Mouse (Mus musculus) midbrain, embryonic 14.5 days (tissue): ENCODE data around the gene Trhr2. TPM values are rescaled to one million over a fixed set of nuclear protein-coding genes. Genes with fewer than 3 reads are reported as not detected.
A peak's percentile ranks its signal among the peaks of the same experiment; 100 is the strongest.

Source experiments
- ATAC-seq: fragments of 200-750 bp; cut with Nextera tagmentation; 2 replicates; pipeline ENCODE4 v1.8.0; 2017; ENCODE audit warnings: moderate number of reproducible peaks, moderate library complexity; ENCODE audit not compliant: low FRiP score, low TSS enrichment
- DNase-seq: peaks from one replicate; pipeline ENCODE4 v3.0.0-alpha.2; 2015
- H3K27ac ChIP-seq: fragments of 300-500 bp; sonication (generic); replicated peaks from 2 replicates; pipeline ENCODE4 v1.5.1; 2014; ENCODE audit warnings: mild to moderate bottlenecking, low read depth, low read length, moderate library complexity
- H3K27me3 ChIP-seq: fragments of 300-500 bp; sonication (generic); 2 replicates; pipeline ENCODE4 v1.6.1; 2014; ENCODE audit warnings: low read length, control low read depth, mixed read lengths; ENCODE audit not compliant: control insufficient read depth, insufficient read depth
- H3K36me3 ChIP-seq: fragments of 300-500 bp; sonication (generic); 2 replicates; pipeline ENCODE4 v1.6.1; 2014; ENCODE audit warnings: low read length, control low read depth; ENCODE audit not compliant: control insufficient read depth, insufficient read depth
- H3K4me1 ChIP-seq: fragments of 300-500 bp; sonication (generic); 2 replicates; pipeline ENCODE4 v1.6.1; 2014; ENCODE audit warnings: mild to moderate bottlenecking, antibody characterized with exemption, low read length, control low read depth; ENCODE audit not compliant: control insufficient read depth, insufficient read depth
- H3K4me2 ChIP-seq: fragments of 300-500 bp; sonication (generic); 2 replicates; pipeline ENCODE4 v1.6.1; 2014; ENCODE audit warnings: mild to moderate bottlenecking, low read length, moderate library complexity
- H3K4me3 ChIP-seq: fragments of 300-500 bp; sonication (generic); replicated peaks from 2 replicates; pipeline ENCODE4 v1.5.1; 2014; ENCODE audit warnings: low read depth, low read length
- H3K9ac ChIP-seq: fragments of 300-500 bp; sonication (generic); replicated peaks from 2 replicates; pipeline ENCODE4 v1.6.1; 2014; ENCODE audit warnings: mild to moderate bottlenecking, low read length, moderate library complexity
- H3K9me3 ChIP-seq: fragments of 300-500 bp; sonication (generic); 2 replicates; pipeline ENCODE4 v1.6.1; 2016; ENCODE audit warnings: low read length, control low read depth, mixed read lengths; ENCODE audit not compliant: control insufficient read depth
- WGBS: fragments of 180-500 bp; shearing (Covaris S2); extraction: QIAGEN DNeasy Blood & Tissue Kit; methylation state at CpG from one replicate; pipeline ENCODE4 v1.1.7; 2014; 5-methylcytosine and 5-hydroxymethylcytosine counted together
- polyA plus RNA-seq: library from polyadenylated mRNA; unstranded; fragments of >200 nt; fragmentation: Nextera tagmentation; extraction: Ambion mirVana; gene quantifications from 2 replicates; pipeline ENCODE4 v1.2.1, GENCODE M21; 2014

Gene Trhr2
- polyA plus RNA-seq, 1 experiment from 2014 or later = not detected

DNA sequence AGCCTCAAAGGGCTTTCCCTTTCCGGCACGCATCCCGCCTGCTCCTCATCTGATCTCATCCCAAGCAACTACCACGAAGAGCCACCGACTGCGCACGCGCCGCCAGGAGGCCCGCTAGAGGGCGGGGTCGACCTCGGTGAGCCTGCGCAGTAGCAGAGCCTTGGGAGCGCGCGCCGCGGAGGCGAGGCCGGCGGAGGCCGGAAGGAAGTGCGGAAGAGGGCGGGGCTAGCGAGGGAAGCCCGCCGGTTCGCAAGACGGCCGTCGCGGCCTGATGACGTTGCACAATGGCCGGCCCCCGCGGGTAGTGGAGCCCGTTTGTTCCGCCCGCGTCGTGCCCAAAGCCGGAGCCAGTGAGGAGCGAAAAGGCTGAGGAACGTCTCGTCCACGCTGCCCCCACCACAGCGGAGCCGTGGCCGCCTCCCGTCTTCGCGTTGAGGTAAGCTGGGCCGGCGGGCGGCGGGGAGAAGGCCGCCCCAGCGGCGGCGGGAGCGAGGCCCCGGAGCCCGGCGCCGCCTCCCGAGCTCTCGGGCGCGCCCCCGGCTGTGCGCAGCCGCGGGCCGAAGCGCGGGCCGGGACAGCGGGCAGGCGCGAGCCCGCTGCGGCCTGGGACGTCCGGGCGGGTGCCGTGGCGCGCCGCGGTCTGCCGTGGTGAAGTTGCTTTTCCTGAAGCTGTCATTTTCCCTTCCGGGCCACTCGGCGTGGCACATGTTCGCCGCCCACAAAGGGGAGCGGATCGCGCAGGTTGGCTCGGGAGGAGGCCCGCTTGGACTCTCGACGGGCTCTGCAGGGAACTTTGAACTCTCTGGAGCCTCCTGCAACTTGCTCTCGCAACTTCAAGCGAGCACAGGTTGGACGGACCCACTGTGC, 16.1 kb upstream of the Trhr2 start, which contains the start of gene Zc3h18:
TSS of gene Zc3h18 (plus strand) at position 245 of the 867 bp plus-strand sequence.
- DNase-seq = peak; percentile 100
- peak; percentile 94 for ATAC-seq
- Histone ChIP-seq H3K4me3 (peak within 1 kb of the TSS; percentile 73), H3K9me3 (no peaks in the 10 kb centered on the region), H3K9ac (peak within 1 kb of the TSS; percentile 85), H3K36me3 (peaks cover 17% of the 10 kb centered on the region), H3K4me1 (peaks cover 17% of the 10 kb centered on the region), H3K27ac (peak within 1 kb of the TSS; percentile 94), H3K4me2 (peak within 1 kb of the TSS; percentile 86), H3K27me3 (no peaks in the 10 kb centered on the region)
- WGBS = under 1% methylated on average over 107 of the region's 107 CpGs

GRCm38 (mm10) chr8:122375751-122376364, 15.3 kb upstream of the Trhr2 start:
- no peaks in the 10 kb centered on the region for H3K27me3 ChIP-seq
- no peaks in the 10 kb centered on the region for H3K9me3 ChIP-seq
- peak overlapping the region; percentile 94; the same call in 1 of the 2 replicates for H3K27ac ChIP-seq
- WGBS = 29% methylated on average over 12 of the region's 13 CpGs
- ATAC-seq (peak; percentile 24; the same call in 1 of the 2 replicates), DNase-seq (no peak)
- H3K4me3 ChIP-seq = peak overlapping the region; percentile 73
- H3K4me1 ChIP-seq = peaks cover 17% of the 10 kb centered on the region
- H3K36me3 ChIP-seq = peaks cover 11% of the 10 kb centered on the region
- H3K4me2 ChIP-seq = peak overlapping the region; percentile 56
- peak overlapping the region; percentile 36; the same call in 1 of the 2 replicates for H3K9ac ChIP-seq

GRCm38 (mm10) chr8:122375320-122375719, 14.8 kb upstream of the Trhr2 start:
- 92% methylated on average over 7 of the region's 7 CpGs for WGBS
- Histone ChIP-seq H3K4me3 (no peak overlapping the region), H3K27ac (no peak overlapping the region), H3K9me3 (no peaks in the 10 kb centered on the region), H3K27me3 (no peaks in the 10 kb centered on the region), H3K4me2 (no peak overlapping the region), H3K9ac (no peak overlapping the region), H3K36me3 (peaks cover 5% of the 10 kb centered on the region), H3K4me1 (peaks cover 17% of the 10 kb centered on the region)
- ATAC-seq = no peak
- DNase-seq = no peak

DNA sequence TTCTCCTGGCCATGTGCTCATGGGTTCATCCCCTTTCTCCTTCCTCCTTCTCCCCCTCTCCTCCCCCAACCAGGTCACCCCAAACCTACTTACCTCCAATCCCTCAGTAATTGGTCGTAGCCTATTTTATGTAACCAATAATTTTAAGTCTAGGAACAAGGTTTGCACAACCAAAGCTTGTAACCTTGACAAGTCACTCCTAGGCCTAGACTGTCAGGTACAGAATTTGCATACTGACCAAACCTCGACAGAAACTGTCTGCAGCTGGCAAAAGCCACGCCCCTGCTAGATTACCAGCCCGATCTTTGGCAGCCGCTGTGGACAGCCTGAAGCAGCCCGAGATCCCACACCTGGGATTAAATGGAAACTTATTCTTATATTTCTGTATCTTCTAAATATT, 11.2 kb upstream of the Trhr2 start:
- Histone ChIP-seq H3K36me3 (no peaks in the 10 kb centered on the region), H3K27ac (no peak overlapping the region), H3K27me3 (no peaks in the 10 kb centered on the region), H3K9ac (no peak overlapping the region), H3K4me3 (no peak overlapping the region), H3K4me1 (0 out of 2 replicates have a peak, but pooled peaks cover 4% of the 10 kb centered on the region), H3K4me2 (no peak overlapping the region), H3K9me3 (no peaks in the 10 kb centered on the region)
- no peak for DNase-seq
- 75% methylated on average over 6 of the region's 6 CpGs for WGBS
- ATAC-seq = no peak

DNA sequence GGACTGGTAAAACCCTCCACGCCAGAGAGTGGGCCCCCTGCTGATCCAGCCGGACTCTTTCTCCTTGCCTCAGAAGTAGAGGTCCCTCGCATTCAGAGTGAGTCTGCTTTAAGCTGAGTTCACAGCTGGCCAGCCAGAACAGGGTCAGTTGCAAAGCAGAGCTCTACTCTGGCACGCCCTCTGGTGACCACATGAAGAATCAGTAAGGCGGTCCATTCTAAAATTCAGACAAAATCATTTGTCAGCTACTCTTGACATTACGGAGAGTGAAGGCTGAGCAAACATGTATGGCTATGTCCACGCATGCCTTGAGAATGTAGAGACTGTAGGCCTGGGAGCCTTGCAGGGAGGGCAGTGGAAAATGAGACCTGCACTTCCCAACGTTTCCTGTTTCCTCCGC, 9.1 kb upstream of the Trhr2 start:
- no peaks in the 10 kb centered on the region for H3K36me3 ChIP-seq
- ATAC-seq (no peak), DNase-seq (peak; percentile 84)
- H3K4me1 ChIP-seq = no peaks in the 10 kb centered on the region
- no peak overlapping the region for H3K27ac ChIP-seq
- WGBS = 8% methylated on average over 9 of the region's 9 CpGs
- H3K4me3 ChIP-seq = no peak overlapping the region
- no peaks in the 10 kb centered on the region for H3K9me3 ChIP-seq
- H3K9ac ChIP-seq = no peak overlapping the region
- H3K27me3 ChIP-seq = no peaks in the 10 kb centered on the region
- no peak overlapping the region for H3K4me2 ChIP-seq

- WGBS = 79% methylated on average over 10 of the region's 10 CpGs
- no peak overlapping the region for H3K27ac ChIP-seq
- H3K9me3 ChIP-seq = no peaks in the 10 kb centered on the region
- H3K4me1 ChIP-seq = no peaks in the 10 kb centered on the region
- H3K36me3 ChIP-seq = no peaks in the 10 kb centered on the region
- ATAC-seq = no peak
- no peak for DNase-seq
- no peak overlapping the region for H3K4me2 ChIP-seq
- H3K27me3 ChIP-seq = no peaks in the 10 kb centered on the region
- H3K9ac ChIP-seq = no peak overlapping the region
- no peak overlapping the region for H3K4me3 ChIP-seq
Observed at GRCm38 (mm10) chr8:122368494-122368893, 7.9 kb upstream of the Trhr2 start.

DNA sequence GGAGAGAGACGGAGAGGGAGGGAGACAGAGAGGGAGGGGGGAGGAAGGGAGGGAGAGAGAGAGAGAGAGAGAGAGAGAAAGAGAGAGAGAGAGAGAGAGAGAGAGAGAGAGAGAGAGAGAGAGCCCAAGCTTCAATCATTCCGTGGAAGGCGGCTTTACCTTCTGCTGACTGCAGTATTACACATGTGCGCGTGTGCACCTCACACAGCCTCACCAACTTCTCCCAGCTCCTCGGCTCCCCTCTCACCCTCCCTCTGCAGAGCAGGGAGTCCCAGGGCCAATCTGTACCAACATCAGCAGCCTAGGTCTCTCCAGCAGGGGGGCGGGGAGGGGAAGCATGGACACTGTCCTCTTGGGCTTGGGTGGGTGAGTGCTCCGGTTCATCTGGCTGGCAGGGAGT, 2.4 kb upstream of the Trhr2 start:
- Histone ChIP-seq H3K9ac (no peak overlapping the region), H3K36me3 (no peaks in the 10 kb centered on the region), H3K4me3 (no peak overlapping the region), H3K27me3 (no peaks in the 10 kb centered on the region), H3K9me3 (no peaks in the 10 kb centered on the region), H3K4me1 (no peaks in the 10 kb centered on the region), H3K4me2 (no peak overlapping the region), H3K27ac (no peak overlapping the region)
- DNase-seq (no peak), ATAC-seq (no peak)
- WGBS = 46% methylated on average over 8 of the region's 8 CpGs

DNA sequence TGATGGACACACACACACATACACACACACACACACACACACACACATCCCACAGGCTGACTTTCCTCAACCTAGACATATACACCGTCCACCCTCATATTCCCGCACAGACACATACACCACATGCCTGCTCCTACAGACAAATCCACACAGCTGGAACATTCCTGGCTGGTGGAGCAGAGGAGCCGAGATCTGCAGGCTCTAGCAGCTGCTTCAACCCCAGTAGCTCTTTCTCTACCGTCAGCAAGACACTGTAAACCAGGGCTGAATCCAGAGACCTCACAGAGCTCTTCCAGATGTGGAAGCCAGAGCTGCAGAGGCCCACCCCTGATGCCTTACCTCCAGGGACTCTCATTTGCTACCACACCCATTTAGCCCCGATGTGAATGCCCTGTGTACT, 1.7 kb upstream of the Trhr2 start:
- Histone ChIP-seq H3K4me1 (no peaks in the 10 kb centered on the region), H3K36me3 (no peaks in the 10 kb centered on the region), H3K9ac (no peak overlapping the region), H3K4me2 (no peak overlapping the region), H3K4me3 (no peak overlapping the region), H3K27me3 (no peaks in the 10 kb centered on the region), H3K9me3 (no peaks in the 10 kb centered on the region), H3K27ac (no peak overlapping the region)
- no peak for ATAC-seq
- DNase-seq = no peak
- 51% methylated on average over 5 of the region's 5 CpGs for WGBS
